Mouse (Mus musculus) ovary, adult 18-20 months (tissue): ENCODE data around the gene Hist1h2bk.
A peak's percentile ranks its signal among the peaks of the same experiment; 100 is the strongest.
"Not testable (repeated sequence)": the region's sequence is repeated elsewhere in the genome, so short reads cannot be mapped to it uniquely, and the experiment has no call there.

ENCODE experiments used
- DNase-seq: peaks from one replicate; pipeline ENCODE4 v3.0.0; 2022; ENCODE audit warnings: low spot score, mixed read lengths

Hist1h2bk gene

DNA sequence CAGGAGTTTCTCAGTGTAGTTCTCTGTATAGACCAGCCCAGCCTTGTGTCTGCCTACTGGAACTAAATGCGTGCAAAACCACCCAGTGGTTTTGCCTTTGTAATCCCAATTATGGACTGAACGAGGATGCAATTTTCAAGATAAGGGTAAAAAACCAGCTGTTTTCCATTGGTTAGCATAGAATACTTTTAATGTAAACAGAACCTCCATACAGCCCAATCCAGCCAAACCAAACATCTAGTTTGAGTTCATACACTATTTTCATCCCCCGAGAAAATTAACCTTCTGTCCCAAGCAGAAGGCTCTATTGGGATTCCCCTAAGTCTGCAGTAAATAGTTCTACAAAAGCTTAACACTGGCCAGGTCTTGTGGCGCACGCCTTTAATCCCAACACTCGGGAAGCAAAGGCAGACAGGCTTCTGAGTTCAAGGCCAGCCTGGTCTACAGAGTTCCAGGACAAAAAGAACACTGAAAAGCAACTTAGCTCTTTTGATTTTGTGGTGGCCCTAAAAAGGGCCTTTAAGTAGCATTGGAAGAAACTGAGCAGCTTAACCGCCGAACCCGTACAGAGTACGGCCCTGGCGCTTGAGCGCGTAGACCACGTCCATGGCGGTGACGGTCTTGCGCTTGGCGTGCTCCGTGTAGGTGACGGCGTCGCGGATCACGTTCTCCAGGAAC lies 4.9 kb downstream of the Hist1h2bk start:
- no peak for DNase-seq

DNA sequence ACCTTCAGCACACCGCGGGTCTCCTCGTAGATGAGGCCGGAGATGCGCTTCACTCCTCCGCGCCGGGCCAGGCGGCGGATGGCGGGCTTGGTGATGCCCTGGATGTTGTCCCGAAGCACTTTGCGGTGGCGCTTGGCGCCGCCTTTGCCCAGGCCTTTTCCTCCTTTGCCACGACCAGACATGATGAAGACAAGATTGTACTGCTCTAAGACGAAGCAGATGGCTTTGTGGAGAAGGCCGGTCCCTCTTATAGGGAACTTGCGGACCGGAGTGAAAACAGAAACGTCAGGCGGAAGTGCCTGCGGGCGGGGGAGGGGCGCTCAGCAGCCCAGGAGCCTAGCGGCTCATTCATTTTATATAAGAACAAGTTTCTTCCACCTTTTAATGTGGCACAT lies 5.5 kb downstream of the Hist1h2bk start, which contains the start of gene Hist1h4i:
Gene Hist1h4i, minus strand, starts transcription at position 221 of the 395 bp plus-strand sequence.
- DNase-seq, result peak; percentile 90

GRCm38 (mm10) chr13:22041651-22042567 lies 6.2 kb downstream of the Hist1h2bk start:
- no peak for DNase-seq

GRCm38 (mm10) chr13:22042568-22043502 lies 7.2 kb downstream of the Hist1h2bk start, which contains the start of the genes Hist1h2ag and Hist1h2bj:
Hist1h2ag (minus strand) TSS chr13:22042944.
Hist1h2bj (plus strand) TSS chr13:22043214.
- peak; percentile 82 for DNase-seq

- no peak for DNase-seq
These were observed 8.1 kb downstream of the Hist1h2bk start for GRCm38 (mm10) chr13:22043503-22044431.

- no peak for DNase-seq
These were observed 8.9 kb downstream of the Hist1h2bk start for GRCm38 (mm10) chr13:22044432-22045155.

DNA sequence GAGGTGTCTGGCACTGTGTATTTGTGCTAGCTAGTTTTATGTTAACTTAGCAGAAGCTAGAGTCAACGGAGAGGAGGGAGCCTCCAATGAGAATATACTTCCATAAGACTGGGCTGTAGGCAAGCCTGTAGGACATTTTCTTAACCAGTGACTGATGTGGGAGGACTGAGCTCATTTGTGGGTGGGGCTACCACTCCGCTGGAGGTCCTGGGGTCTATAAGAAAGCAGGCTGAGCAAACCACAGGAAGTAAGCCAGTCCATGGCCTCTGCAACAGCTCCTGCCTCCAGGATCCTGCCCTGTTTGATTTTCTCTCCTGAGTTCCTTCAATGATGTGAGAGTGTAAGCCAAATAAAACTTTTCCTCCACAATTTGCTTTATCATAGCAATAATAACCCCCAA lies 9.6 kb downstream of the Hist1h2bk start:
- no peak for DNase-seq

- no peak for DNase-seq
These were observed 13.4 kb downstream of the Hist1h2bk start for GRCm38 (mm10) chr13:22049041-22049440.

DNA sequence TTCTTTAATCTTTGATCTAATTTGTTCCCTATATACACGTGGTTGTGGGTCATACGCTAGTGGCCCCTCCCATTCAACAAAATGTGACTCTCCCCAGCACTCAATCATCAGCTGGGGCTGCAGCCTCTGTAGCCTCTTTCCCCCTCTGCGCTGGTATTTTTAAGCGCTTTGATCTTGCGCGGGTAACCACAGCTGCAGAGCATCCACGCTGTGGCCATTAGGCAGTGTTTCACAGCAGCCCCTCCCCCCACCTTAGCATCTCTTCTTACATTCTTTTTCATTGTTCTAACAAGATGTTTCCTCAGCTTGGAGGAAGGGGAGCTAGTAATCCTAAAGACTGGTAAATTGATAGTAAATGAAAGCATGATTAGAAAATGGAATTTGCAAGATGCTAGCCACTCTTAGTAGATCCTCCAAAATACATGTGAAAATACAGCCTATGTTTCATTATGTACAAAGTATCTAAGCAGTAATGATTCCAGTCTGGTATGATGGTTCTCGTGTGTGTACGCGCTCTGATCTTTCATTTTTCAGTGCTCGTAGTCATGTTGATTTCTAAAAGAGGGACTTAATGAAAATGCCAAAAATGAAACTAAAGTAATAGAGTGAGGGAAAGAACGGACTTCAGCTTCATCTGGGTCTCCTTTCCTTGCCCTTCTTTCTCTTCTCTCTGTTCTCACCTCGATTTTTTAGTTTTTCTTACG lies 14.2 kb downstream of the Hist1h2bk start:
- DNase-seq, result no peak

DNA sequence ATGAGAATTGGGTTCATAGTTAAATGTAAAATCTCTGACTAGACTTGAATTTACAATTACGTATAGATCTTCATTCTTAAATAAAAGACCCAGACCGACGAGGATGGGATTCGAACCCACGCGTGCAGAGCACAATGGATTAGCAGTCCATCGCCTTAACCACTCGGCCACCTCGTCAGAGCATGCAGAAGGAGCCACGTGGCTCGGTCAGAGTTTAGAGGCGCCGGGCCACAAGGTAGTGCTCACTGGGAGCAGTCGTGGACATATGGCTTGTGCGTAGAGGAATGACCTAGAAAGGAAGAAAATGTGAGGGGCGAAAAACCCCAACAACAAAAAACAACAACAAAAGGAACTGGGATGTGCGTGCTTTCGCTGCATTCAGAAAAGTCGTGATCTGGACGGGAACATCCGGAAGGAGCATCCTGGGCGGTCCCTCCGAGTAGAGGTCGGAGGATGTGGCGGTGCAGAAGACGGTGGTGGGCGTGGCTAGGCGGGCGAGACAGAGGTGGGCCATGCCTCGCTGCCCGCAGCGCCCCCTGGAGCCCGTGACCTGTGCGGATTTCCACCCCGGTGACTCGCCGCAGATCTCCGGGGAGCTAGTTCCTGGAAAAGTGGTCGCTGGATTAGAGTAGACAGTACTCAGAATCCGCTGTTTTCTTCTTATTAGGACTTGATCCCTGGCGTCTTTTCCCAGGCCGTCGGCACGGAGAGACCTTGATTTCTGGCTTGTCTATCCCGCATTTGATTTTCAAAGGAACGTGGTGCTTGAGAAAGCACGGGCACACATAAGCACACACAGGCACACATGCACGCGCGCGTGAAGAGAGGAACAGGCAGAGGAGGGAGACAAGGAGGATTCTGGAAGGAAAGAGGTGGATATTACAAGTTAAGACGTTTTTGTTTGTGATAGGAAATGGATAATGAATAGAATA lies 15.2 kb downstream of the Hist1h2bk start:
- peak; percentile 86 for DNase-seq

GRCm38 (mm10) chr13:22051523-22051859 lies 15.8 kb downstream of the Hist1h2bk start:
- no peak for DNase-seq

- DNase-seq, result no peak
These were observed 18.1 kb downstream of the Hist1h2bk start for GRCm38 (mm10) chr13:22053754-22054153.

DNA sequence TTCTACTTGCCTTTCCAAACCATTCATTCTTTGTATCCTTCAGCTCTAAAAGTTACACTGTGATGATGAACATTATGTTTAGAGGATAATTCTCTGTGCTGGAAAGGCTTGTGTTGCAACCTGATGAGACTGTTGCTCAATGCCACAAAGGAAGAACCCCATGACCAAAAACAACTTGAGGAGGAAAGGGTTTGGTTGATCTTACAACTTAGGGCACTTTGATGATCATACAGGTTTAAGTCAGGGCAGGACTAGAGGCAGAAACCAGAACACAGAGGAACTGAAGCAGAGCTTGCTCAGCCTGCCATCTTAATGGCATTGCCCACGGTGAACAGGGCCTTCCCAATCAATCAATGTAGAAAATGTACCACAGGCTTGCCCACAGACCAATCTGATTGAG lies 25.8 kb downstream of the Hist1h2bk start:
- no peak for DNase-seq

DNA sequence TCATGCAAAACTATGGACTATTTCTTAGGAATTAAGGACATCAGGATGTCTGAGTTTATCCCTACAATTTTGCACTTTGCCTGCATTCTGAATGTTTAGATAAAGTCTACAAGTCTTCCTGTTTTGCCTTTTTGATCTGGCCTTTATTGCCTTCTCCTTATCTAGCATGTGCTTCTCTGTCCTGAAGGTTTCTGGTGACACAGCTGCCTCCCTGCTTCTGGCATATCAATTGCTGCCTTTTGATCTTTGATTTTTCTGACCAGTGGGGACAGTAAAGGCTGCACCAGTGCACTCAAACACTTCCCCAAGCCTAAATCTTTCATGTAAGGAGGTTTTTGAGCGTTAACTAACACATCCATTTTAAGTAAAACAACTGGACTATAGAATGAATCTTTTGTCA lies 27.8 kb downstream of the Hist1h2bk start:
- no peak for DNase-seq

DNA sequence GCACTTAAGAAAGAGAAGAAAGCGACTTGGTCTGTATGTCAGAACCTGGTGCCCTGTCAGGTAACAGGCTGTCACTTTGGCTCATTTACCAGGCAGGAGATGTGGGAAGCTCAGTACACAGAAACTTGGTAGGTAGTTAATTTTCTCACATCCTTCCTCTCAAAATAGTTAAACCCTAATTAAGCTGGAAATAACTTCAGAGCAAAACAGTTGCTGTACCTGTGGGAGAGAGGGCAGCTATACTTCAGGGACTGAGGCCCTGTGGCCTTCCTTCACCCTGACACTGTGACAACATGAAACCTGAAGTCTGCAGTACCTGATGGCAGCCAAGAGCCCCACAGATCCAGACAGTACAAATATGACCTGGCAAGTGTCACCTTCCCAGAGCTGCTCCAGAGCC lies 48.5 kb downstream of the Hist1h2bk start, which contains the start of gene Vmn1r188:
Gene Vmn1r188, plus strand, starts transcription at position 301 of the 400 bp plus-strand sequence.
- not testable (repeated sequence) for DNase-seq
